ENCODE assay signal across 32 mouse cellular contexts in genomic region chr7:24646486-24646885, GRCm38 (mm10). TPM values are rescaled to one million over a fixed set of nuclear protein-coding genes. Genes with fewer than 3 reads are reported as not detected.
DNase-seq lines count a peak whose midpoint lies in the region; ATAC-seq and TF ChIP-seq lines count a peak whose summit lies in the region.
"Had no signal": no experiment of that assay in that cellular context is flagged by ENCODE, and none has a peak within 500 bp of the region (broad histone marks: within the 10 kb centered on the region; RNA-seq: fewer than 3 reads in every experiment).

No protein-coding gene starts in this region.

- H3K27me3 ChIP-seq in stomach, postnatal 0 days (ENCODE audit: control insufficient read depth, insufficient read depth, low read length) = no peaks in the 10 kb centered on the region
- no peaks in the 10 kb centered on the region for H3K27me3 ChIP-seq in hindbrain, embryonic 11.5 days (ENCODE audit: control insufficient read depth, insufficient read depth, low read length)
- H3K27me3 ChIP-seq: midbrain, embryonic 15.5 days had no signal

- intact Hi-C loops in left cerebral cortex, adult 2 months (cut with DNase I) = no loop called here

- DNase-seq in lung, postnatal 36 days = peak; percentile 14
- no peak for DNase-seq in lung, adult 2 months
- peak; percentile 54 for DNase-seq in CD4-positive helper T cell, adult 2 months (ENCODE audit: low read depth, low spot score)
- no peak for DNase-seq in stomach, postnatal 0 days (ENCODE audit: low spot score)
- DNase-seq in hindbrain, embryonic 11.5 days (ENCODE audit: low spot score) = no peak
- DNase-seq in left cerebral cortex, adult 2 months (ENCODE audit: extremely low spot score in 1 of 2, low spot score in 2 of 2) = no peak
- DNase-seq: adrenal gland, adult 2 months; cerebellum, adult 11-12 months; cerebellum, postnatal 14 days; gastrocnemius, postnatal 10 days; heart, adult 11 months; kidney, adult 11 months; kidney, postnatal 36 days; layer of hippocampus, postnatal 36 days; lung, postnatal 4 days; thymus, postnatal 36 days had no signal

- H3K4me3 ChIP-seq in lung, adult 2 months (replicated peaks; ENCODE audit: extremely low read depth, low read depth, low read length) = no peak overlapping the region
- no peak overlapping the region for H3K4me3 ChIP-seq in stomach, postnatal 0 days (ENCODE audit: low read depth, low read length)
- no peak overlapping the region for H3K4me3 ChIP-seq in hindbrain, embryonic 11.5 days (ENCODE audit: low read depth, low read length)
- H3K4me3 ChIP-seq in left cerebral cortex, adult 2 months = no peak overlapping the region
- H3K4me3 ChIP-seq: embryonic facial prominence, embryonic 13.5 days; kidney, embryonic 15.5 days; lung, embryonic 15.5 days; midbrain, embryonic 15.5 days; neural tube, embryonic 13.5 days had no signal

- no peak for TF ChIP-seq EP300 in stomach, postnatal 0 days (optimal IDR thresholded peaks at IDR 0.05)

- no peaks in the 10 kb centered on the region for H3K9me3 ChIP-seq in stomach, postnatal 0 days (ENCODE audit: control insufficient read depth, low read length)
- H3K9me3 ChIP-seq in hindbrain, embryonic 11.5 days (ENCODE audit: control insufficient read depth, low read length) = no peaks in the 10 kb centered on the region
- H3K9me3 ChIP-seq: embryonic facial prominence, embryonic 13.5 days; kidney, embryonic 15.5 days; lung, embryonic 15.5 days; midbrain, embryonic 15.5 days; neural tube, embryonic 13.5 days had no signal

- H3K36me3 ChIP-seq in stomach, postnatal 0 days (ENCODE audit: control insufficient read depth, insufficient read depth, low read length) = no peaks in the 10 kb centered on the region
- H3K36me3 ChIP-seq in hindbrain, embryonic 11.5 days (ENCODE audit: control insufficient read depth, insufficient read depth, low read length) = no peaks in the 10 kb centered on the region
- H3K36me3 ChIP-seq: embryonic facial prominence, embryonic 13.5 days; kidney, embryonic 15.5 days; lung, embryonic 15.5 days; midbrain, embryonic 15.5 days; neural tube, embryonic 13.5 days had no signal

- WGBS in lung, adult 2 months = 61% methylated on average over 7 of the region's 7 CpGs
- WGBS in stomach, postnatal 0 days = 51% methylated on average over 7 of the region's 7 CpGs
- WGBS in hindbrain, embryonic 11.5 days = 84% methylated on average over 7 of the region's 7 CpGs

- peak; percentile 47 for ATAC-seq in activated CD4-positive, CD25-positive, alpha-beta regulatory T cell, adult 4 months
- ATAC-seq in stomach, postnatal 0 days (ENCODE audit: low FRiP score, low TSS enrichment) = no peak
- ATAC-seq in hindbrain, embryonic 11.5 days (ENCODE audit: low FRiP score) = no peak
- ATAC-seq: forebrain, embryonic 14.5 days; hindbrain, postnatal 0 days; midbrain, embryonic 15.5 days had no signal

- H3K9ac ChIP-seq in stomach, postnatal 0 days (ENCODE audit: low read length) = no peak overlapping the region
- H3K9ac ChIP-seq in hindbrain, embryonic 11.5 days (ENCODE audit: low read depth, low read length) = no peak overlapping the region
- H3K9ac ChIP-seq: embryonic facial prominence, embryonic 13.5 days; kidney, embryonic 15.5 days; liver, embryonic 14.5 days; lung, embryonic 15.5 days; midbrain, embryonic 15.5 days; neural tube, embryonic 13.5 days had no signal

- peak overlapping the region; percentile 40; the same call in 1 of the 2 replicates for H3K27ac ChIP-seq in stomach, postnatal 0 days (replicated peaks)
- H3K27ac ChIP-seq in hindbrain, embryonic 11.5 days (ENCODE audit: low read depth, low read length) = no peak overlapping the region
- no peak overlapping the region for H3K27ac ChIP-seq in left cerebral cortex, adult 2 months
- H3K27ac ChIP-seq: embryonic facial prominence, embryonic 13.5 days; hindbrain, postnatal 0 days; kidney, embryonic 15.5 days; liver, embryonic 14.5 days; lung, embryonic 15.5 days; midbrain, embryonic 15.5 days; neural tube, embryonic 13.5 days had no signal

- TF ChIP-seq POLR2A in lung, adult 2 months (IDR thresholded peaks at IDR 0.05; ENCODE audit: borderline replicate concordance, extremely low read depth, low read depth, low read length) = no peak

- H3K4me2 ChIP-seq in stomach, postnatal 0 days (replicated peaks; ENCODE audit: low read depth) = no peak overlapping the region
- H3K4me2 ChIP-seq in hindbrain, embryonic 11.5 days (replicated peaks; ENCODE audit: low read depth, low read length) = no peak overlapping the region
- H3K4me2 ChIP-seq: embryonic facial prominence, embryonic 13.5 days; heart, embryonic 11.5 days; kidney, embryonic 15.5 days; lung, embryonic 15.5 days; midbrain, embryonic 15.5 days; neural tube, embryonic 13.5 days had no signal

- H3K4me1 ChIP-seq in lung, adult 2 months (ENCODE audit: control insufficient read depth, insufficient read depth, low read length) = no peaks in the 10 kb centered on the region
- H3K4me1 ChIP-seq in stomach, postnatal 0 days (replicated peaks; ENCODE audit: control insufficient read depth, insufficient read depth) = no peaks in the 10 kb centered on the region
- H3K4me1 ChIP-seq in hindbrain, embryonic 11.5 days (replicated peaks; ENCODE audit: control insufficient read depth, insufficient read depth, low read length) = no peaks in the 10 kb centered on the region
- H3K4me1 ChIP-seq: embryonic facial prominence, embryonic 13.5 days; kidney, embryonic 15.5 days; lung, embryonic 15.5 days; midbrain, embryonic 15.5 days; neural tube, embryonic 13.5 days had no signal

- TF ChIP-seq CTCF in lung, adult 2 months (IDR thresholded peaks at IDR 0.05; ENCODE audit: insufficient read depth, low read length) = no peak
- no peak for TF ChIP-seq CTCF in stomach, postnatal 0 days (IDR thresholded peaks at IDR 0.05; ENCODE audit: low read depth)
- no peak for TF ChIP-seq CTCF in left cerebral cortex, adult 2 months (IDR thresholded peaks at IDR 0.05)

RNA-seq across cellular contexts. Expression of gene Lypd3, which starts 10.1 kb away (rescaled TPM):
- polyA plus RNA-seq in lung, adult 2 months (2012; rRNA removed) = 0.07 and 63.0 TPM in 2 replicates
- not detected for polyA plus RNA-seq in activated CD4-positive, CD25-positive, alpha-beta regulatory T cell, adult 4 months (2017; shearing (Covaris generic))
- polyA plus RNA-seq in stomach, postnatal 0 days (2015; fragmentation: Nextera tagmentation; extraction: Ambion mirVana) = 277 and 306 TPM in 2 replicates
- polyA plus RNA-seq in hindbrain, embryonic 11.5 days (2014; fragmentation: Nextera tagmentation; extraction: Ambion mirVana) = 0.73 and 1.6 TPM in 2 replicates
- under 1 TPM; 0.20 to 0.63 TPM for total RNA-seq in left cerebral cortex, adult 2 months (2021)
- total RNA-seq: gastrocnemius, postnatal 10 days; hematopoietic stem cell, adult 5-6 weeks had no signal
- polyA plus RNA-seq: frontal cortex, adult 2 months; heart, postnatal 0 days had no signal

RNA-seq across cellular contexts. Expression of gene Tex101, which starts 30.0 kb away (rescaled TPM):
- polyA plus RNA-seq in lung, adult 2 months (2012; rRNA removed) = 0.18 TPM in 1 of 2 replicates, not detected in the other
- polyA plus RNA-seq in activated CD4-positive, CD25-positive, alpha-beta regulatory T cell, adult 4 months (2017; shearing (Covaris generic)) = not detected
- polyA plus RNA-seq in stomach, postnatal 0 days (2015; fragmentation: Nextera tagmentation; extraction: Ambion mirVana) = 0.15 TPM in 1 of 2 replicates, not detected in the other
- not detected in 2 replicates for polyA plus RNA-seq in hindbrain, embryonic 11.5 days (2014; fragmentation: Nextera tagmentation; extraction: Ambion mirVana)
- not detected for total RNA-seq in left cerebral cortex, adult 2 months (2021)
- total RNA-seq: adrenal gland, adult 2 months; gastrocnemius, postnatal 10 days; hematopoietic stem cell, adult 5-6 weeks; hindbrain, postnatal 0 days; layer of hippocampus, adult 8-10 months; layer of hippocampus, postnatal 36 days; left cerebral cortex, postnatal 25 days had no signal
- polyA plus RNA-seq: adrenal gland, adult 2 months; embryonic facial prominence, embryonic 13.5 days; forebrain, embryonic 14.5 days; frontal cortex, adult 2 months; heart, embryonic 11.5 days; heart, postnatal 0 days; hindbrain, postnatal 0 days; kidney, embryonic 15.5 days; limb, embryonic 14.5 days; liver, embryonic 14.5 days; lung, embryonic 15.5 days; midbrain, embryonic 15.5 days; neural tube, embryonic 13.5 days had no signal

RNA-seq across cellular contexts. Expression of gene Phldb3, which starts 35.9 kb away (rescaled TPM):
- 3.6 and 5.9 TPM in 2 replicates for polyA plus RNA-seq in lung, adult 2 months (2012; rRNA removed)
- under 1 TPM; 0.25 to 0.73 TPM for polyA plus RNA-seq in activated CD4-positive, CD25-positive, alpha-beta regulatory T cell, adult 4 months (2017; shearing (Covaris generic))
- polyA plus RNA-seq in stomach, postnatal 0 days (2015; fragmentation: Nextera tagmentation; extraction: Ambion mirVana) = 1.2 TPM in 2 replicates
- 0.09 TPM in 1 of 2 replicates, not detected in the other for polyA plus RNA-seq in hindbrain, embryonic 11.5 days (2014; fragmentation: Nextera tagmentation; extraction: Ambion mirVana)
- not detected for total RNA-seq in left cerebral cortex, adult 2 months (2021)
- polyA plus RNA-seq: forebrain, embryonic 14.5 days; heart, postnatal 0 days; hindbrain, postnatal 0 days; midbrain, embryonic 15.5 days; neural tube, embryonic 13.5 days had no signal

RNA-seq across cellular contexts. Expression of gene Zfp575, which starts 59.0 kb away (rescaled TPM):
- polyA plus RNA-seq in lung, adult 2 months (2012; rRNA removed) = 0.16 and 0.27 TPM in 2 replicates
- polyA plus RNA-seq in activated CD4-positive, CD25-positive, alpha-beta regulatory T cell, adult 4 months (2017; shearing (Covaris generic)) = under 1 TPM in 1 of 2 experiments, not detected in 1; 0.12 TPM
- 3.6 and 4.0 TPM in 2 replicates for polyA plus RNA-seq in stomach, postnatal 0 days (2015; fragmentation: Nextera tagmentation; extraction: Ambion mirVana)
- 0.93 and 1.2 TPM in 2 replicates for polyA plus RNA-seq in hindbrain, embryonic 11.5 days (2014; fragmentation: Nextera tagmentation; extraction: Ambion mirVana)
- 1 to 10 TPM; 6.8 to 6.9 TPM for total RNA-seq in left cerebral cortex, adult 2 months (2021)
- total RNA-seq: hematopoietic stem cell, adult 5-6 weeks had no signal

RNA-seq across cellular contexts. Expression of gene Ethe1, which starts 59.1 kb away (rescaled TPM):
- 20.2 and 24.5 TPM in 2 replicates for polyA plus RNA-seq in lung, adult 2 months (2012; rRNA removed)
- 10 to 100 TPM; 19.0 to 21.6 TPM for polyA plus RNA-seq in activated CD4-positive, CD25-positive, alpha-beta regulatory T cell, adult 4 months (2017; shearing (Covaris generic))
- polyA plus RNA-seq in stomach, postnatal 0 days (2015; fragmentation: Nextera tagmentation; extraction: Ambion mirVana) = 120 and 128 TPM in 2 replicates
- 19.8 and 20.6 TPM in 2 replicates for polyA plus RNA-seq in hindbrain, embryonic 11.5 days (2014; fragmentation: Nextera tagmentation; extraction: Ambion mirVana)
- total RNA-seq in left cerebral cortex, adult 2 months (2021) = 10 to 100 TPM; 14.4 to 14.6 TPM

Comparison
In these comparisons a context has a peak if more than half of its experiments do, and no peak if none do; other contexts are left out.
1. DNase-seq: peak in lung, postnatal 36 days (single experiment) and CD4-positive helper T cell, adult 2 months (single experiment); none in lung, adult 2 months (single experiment), stomach, postnatal 0 days (single experiment), hindbrain, embryonic 11.5 days (single experiment) and left cerebral cortex, adult 2 months (0 of 2).